Mouse (Mus musculus): ENCODE data around the gene Fst. TPM values are rescaled to one million over a fixed set of nuclear protein-coding genes. Genes with fewer than 3 reads are reported as not detected.

Gene Fst
- 13.3 TPM for polyA plus RNA-seq (2014; fragmentation: Illumina TruSeq; extraction: RNeasy Lipid Tissue Mini Kit (QIAGEN cat#74804); ENCODE audit: low replicate concordance)

GRCm38 (mm10) chr13:114458886-114459700 is at the start of gene Fst:
Gene Fst, minus strand, starts transcription at chr13:114458951.

Other genes with a start within 250 kb of the Fst start
- gene Ndufs4, start 70.7 kb downstream of the Fst start, polyA plus RNA-seq (2014; fragmentation: Illumina TruSeq; extraction: RNeasy Lipid Tissue Mini Kit (QIAGEN cat#74804); ENCODE audit: low replicate concordance): 412 TPM

All from small intestine, adult 10 weeks (tissue).